Mouse (Mus musculus) midbrain, embryonic 15.5 days (tissue): ENCODE data around the gene Pecr. TPM values are rescaled to one million over a fixed set of nuclear protein-coding genes. Genes with fewer than 3 reads are reported as not detected.

Source experiments
- polyA plus RNA-seq: library from polyadenylated mRNA; unstranded; fragments of >200 nt; fragmentation: Nextera tagmentation; extraction: Ambion mirVana; gene quantifications from 2 replicates; pipeline ENCODE4 v1.2.1, GENCODE M21; 2015

The Pecr gene
- polyA plus RNA-seq, 1 experiment from 2014 or later, result 5.7 TPM

Other genes starting within 250 kb of the Pecr start
- 1.7 and 2.2 TPM in 2 replicates for gene Mreg, start 72.0 kb downstream of the Pecr start, polyA plus RNA-seq
- 37.8 and 41.1 TPM in 2 replicates for gene Tmem169, start 55 bp upstream of the Pecr start, polyA plus RNA-seq
- 15.4 and 16.1 TPM in 2 replicates for gene Xrcc5, start 23.1 kb upstream of the Pecr start, polyA plus RNA-seq